Mouse (Mus musculus) spleen, adult 2 months (tissue): Measurements from ENCODE around the gene Aldh3b2.

Source experiments
- CTCF ChIP-seq: fragments of 200-500 bp; IDR thresholded peaks from 2 replicates; pipeline ENCODE4 v1.5.1; 2011; ENCODE audit warnings: mild to moderate bottlenecking, inconsistent platforms; ENCODE audit not compliant: insufficient read depth, insufficient read length, insufficient replicate concordance; ENCODE audit errors: extremely low read depth
- POLR2A ChIP-seq: fragments of 200-500 bp; IDR thresholded peaks from 2 replicates; pipeline ENCODE4 v1.6.1; 2011; ENCODE audit warnings: low read depth, low read length, inconsistent platforms

DNA sequence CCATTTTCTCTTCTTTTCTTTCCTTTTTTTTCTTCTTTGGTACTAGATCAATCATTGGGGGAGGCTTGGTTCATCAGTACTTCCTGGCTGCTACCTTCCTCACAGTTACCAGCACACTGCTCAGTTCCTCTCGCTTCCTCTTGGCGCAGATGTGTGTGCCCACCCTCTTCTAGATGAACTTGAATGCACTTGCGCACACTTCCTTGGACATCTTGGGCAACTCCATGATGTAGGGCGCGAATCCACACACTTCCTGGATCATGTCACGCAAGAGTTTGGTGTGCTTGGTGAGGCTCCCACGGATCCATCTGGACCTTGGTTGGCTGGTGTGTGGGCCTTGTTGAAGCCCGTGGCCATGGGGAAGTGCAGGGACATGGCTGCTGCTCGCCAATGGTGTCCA lies 40.4 kb upstream of the Aldh3b2 start:
- TF ChIP-seq POLR2A (no peak; the same call in 1 of the 2 replicates), CTCF (no peak)
